Mouse (Mus musculus) skeletal muscle tissue, adult 2 months (tissue): ENCODE measurements around the gene Osm.
A peak's percentile ranks its signal among the peaks of the same experiment; 100 is the strongest.

Experiments
- DNase-seq: peaks from one replicate; pipeline ENCODE4 v3.0.0-alpha.2; 2012; ENCODE audit warnings: low read depth, low spot score

Gene Osm

DNA sequence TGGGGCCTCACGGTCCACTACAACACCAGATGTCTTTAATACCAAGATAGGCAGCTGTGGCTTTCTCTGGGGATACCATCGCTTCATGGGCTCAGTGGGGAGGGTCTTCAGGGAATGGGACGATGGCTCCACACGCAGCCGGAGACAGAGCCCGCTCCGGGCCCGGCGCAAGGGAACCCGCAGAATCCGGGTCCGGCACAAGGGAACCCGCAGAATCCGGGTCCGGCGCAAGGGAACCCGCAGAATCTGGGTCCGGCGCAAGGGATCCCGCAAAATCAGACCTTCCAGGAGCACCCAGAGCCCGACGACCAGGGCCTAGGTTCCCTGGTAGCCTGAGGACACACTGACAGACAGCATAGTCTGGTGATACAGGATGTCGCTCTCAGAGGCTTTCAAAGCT is 3.5 kb downstream of the Osm start:
- DNase-seq, result no peak

DNA sequence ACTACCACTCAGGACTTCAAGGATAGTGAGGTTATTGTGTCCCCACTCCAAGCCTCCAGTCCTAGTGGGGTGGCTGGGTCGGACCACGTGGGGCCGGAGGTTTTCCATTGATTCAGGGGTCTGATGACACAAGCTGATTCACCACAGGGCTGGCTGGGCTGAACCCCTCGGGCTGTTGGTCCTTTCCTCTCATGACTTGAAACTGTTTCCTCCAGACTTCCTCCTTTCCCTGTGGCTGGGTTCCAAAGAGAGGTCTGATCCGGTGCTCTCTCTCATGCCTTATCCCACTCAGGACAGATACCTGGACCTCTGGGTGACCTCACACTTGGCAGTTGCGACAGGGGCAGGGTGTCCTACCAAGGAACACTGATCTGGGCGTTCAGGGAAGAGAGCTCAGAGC is 3.9 kb downstream of the Osm start:
- no peak for DNase-seq

DNA sequence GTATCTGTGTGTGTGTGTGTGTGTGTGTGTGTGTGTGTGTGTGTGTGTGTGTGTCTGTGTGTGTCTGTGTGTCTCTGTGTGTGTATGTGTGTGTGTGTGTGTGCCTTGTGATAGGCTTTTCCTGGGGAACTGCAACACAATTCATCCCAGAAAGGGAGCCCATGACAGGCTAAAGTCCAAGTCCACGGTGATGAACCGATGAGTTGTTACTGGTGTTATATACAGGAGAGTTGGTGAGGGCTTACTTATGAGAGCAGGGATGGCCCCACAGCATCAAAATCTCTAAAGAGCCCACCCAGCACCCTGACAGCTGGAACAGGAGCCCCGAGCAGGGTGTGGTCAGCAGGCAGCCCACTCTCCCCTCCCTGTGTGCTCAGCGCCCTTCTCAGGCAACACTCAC is 5.0 kb downstream of the Osm start:
- DNase-seq, result no peak

DNA sequence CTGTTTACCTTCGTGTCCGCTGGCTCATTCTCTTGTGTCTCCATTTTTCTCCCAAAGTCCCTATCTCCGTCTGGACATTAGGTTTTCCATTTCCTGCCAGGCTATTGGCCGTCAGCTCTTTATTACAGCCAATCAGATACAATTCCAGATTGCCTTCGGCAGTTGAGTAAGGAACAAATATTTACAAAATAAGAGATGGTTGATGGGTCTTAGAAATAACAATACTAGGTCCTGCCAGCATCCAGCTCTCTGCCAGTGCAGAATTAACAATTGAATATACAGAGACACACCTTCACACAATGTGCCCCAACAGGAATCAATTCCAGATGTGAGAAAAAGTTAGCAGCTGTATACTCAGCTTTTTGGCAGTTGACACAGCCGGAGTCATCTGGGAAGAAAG is 9.9 kb downstream of the Osm start:
- DNase-seq, result no peak

DNA sequence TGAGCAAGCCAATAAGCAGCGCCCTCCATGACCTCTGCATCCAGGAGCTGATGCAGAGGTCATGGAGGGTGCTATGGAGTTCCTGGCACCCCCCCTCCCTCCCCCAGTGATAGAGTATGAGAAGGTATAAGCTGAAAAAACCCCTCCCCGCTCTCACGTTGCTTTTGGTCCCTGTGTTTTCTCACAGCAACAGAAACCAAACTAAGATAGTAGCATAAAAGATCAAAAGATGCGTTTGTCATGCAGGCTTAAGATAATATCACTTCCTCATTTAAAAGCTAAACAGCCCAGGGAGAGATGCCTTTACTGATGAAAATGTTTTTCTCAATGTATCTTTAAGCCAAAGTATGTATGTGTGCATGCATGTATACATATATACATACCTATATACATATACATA is 10.4 kb downstream of the Osm start:
- DNase-seq, result no peak

DNA sequence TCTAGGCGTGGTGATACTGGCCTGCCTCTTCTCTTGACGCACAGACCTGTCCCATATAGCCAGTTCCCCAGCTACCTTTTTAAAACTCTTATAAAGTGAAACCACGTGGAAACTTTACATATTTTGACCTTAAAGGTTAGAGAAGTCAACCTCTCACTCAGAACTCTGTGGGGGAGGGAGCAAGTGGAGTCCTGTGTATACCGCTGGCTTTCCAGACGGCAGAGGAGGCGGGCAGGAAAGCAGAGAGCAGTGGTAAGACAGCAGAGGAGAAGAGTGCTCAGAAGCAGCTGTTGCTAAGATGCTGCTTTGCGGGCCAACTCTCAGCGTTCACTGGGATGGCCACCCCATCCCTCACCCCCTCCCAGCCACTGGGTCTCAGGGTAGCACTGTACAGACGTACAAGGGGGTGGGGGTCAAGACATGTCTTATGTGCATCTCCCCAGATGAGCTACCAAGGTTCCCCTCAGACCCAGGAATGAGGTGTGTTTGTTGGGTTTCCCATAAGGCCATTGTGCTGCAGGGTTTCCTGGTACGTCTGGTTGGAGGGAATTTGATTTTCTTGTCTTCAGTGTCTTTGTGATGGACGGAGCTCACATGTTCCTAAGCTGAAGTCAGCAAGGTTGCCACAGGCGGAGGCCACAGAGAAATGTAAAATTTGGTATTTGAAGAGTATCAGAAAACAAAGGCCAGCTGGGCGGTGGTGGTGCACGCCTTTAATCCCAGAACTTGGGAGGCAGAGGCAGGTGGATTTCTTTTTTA is 11.2 kb downstream of the Osm start:
- DNase-seq, result no peak

DNA sequence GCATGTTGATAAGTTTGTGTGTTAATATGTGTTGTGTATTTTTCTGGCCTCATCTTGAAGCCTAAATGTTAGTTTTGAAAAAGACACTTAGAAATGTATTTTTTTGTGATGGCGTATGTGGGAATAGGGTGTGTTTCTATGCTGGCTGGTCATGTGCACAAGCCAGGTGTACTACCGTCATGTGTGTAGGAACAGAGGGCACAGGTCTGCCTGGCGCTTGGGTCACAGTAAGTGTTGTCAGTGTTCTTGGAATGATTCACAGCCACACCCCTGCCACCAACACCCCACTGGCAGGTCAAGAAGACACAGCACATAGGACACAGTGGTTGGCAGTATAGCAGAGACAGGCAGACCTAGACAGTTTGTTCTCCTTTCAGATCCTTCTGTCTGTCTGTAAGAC is 12.9 kb downstream of the Osm start:
- DNase-seq, result no peak

DNA sequence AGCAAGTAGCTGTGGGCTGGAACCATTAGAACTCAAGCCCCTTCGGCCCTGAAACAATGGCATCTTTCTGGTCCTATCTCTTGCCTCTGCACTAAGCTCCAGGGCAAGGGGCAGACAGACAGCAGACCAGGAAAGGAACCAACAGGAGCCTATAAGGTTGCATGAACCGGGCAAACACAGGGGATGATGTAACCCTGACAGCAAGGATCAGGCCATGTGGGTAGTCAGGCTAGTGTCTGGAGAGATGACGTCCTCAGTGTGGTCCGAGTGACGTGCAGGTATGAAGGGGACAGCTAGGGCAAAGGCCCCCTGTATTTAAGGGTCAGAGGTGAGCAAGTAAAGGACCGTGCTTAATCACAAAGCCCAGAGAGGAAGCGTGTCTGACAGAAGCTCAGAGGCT is 14.1 kb downstream of the Osm start:
- no peak for DNase-seq

DNA sequence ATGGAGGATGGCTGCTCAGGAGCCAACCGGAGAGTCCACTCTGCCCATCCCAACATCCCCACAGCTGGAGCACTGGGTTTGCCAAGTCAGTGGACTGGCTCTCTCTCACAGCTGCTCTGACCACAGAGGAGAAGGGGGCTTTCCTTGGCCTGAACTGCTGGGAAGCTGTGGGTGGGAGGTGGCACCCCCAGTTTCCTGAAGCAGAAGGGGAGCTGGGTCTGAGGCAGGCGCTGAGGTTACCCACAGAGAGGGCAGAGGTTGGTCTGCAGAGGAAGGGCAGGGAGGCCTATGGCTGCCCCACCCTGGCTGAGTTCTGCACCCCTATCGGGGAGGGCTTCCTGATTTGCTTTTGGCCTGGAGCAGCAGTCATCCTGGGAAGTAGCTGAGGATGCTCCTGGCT is 15.2 kb downstream of the Osm start:
- DNase-seq, result no peak

DNA sequence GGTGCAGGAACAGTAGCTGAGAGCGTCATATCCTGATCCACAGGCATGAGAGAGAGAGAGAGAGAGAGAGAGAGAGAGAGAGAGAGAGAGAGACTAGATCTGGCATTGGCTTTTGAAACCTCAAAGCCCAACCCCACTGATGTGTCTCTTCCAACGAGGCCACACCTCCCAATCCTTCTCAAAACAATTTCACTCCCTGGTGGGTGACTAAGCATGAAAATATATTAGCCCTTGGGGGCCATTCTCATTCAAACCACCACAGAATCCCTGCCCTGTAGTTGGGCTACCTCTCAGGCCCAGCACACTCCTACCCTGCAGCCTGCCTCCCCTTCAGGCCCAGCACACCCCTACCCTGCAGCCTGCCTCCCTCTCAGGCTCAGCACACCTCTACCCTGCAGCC is 16.7 kb downstream of the Osm start:
- DNase-seq, result no peak

DNA sequence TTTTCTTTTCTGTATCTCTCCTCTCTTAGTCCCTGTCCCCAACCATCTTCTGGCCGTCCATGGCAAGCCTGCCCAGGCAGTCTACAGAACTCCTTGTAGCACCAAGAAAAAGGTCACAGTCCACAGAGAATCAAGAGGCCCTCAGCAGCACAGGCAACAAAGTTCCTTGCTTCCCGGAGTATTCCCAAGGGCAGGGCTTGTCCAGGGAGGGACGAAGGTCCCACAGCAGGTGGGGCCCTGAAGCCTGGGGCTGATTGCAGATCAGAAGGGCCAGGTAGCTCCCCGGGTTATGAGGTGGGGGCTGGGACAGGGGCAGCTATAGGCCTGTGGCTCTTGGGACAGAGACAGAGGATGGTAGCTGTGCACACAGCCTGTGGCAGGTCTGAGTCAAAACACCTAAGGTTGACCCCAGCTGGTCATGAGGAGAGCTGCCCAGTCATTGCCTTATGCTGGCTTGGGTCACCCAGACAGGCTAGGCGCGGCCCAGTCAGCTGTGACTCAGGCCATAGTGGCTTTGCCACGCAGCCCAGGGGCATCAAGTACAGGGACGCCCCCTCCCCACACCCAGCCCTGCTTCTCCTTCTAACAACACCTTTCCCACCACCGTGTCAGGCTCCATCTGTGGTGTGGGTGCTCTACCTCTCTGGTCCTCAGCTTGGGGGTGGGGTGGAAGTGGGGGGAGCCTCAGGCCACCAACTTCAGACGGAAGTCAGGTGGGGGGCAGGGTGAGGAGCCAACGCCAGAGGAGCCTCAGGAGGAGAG is 20.8 kb downstream of the Osm start, which contains the start of gene Lif:
Gene Lif (plus strand): TSS at position 712 of the 762 bp plus-strand sequence.
- DNase-seq, result no peak

DNA sequence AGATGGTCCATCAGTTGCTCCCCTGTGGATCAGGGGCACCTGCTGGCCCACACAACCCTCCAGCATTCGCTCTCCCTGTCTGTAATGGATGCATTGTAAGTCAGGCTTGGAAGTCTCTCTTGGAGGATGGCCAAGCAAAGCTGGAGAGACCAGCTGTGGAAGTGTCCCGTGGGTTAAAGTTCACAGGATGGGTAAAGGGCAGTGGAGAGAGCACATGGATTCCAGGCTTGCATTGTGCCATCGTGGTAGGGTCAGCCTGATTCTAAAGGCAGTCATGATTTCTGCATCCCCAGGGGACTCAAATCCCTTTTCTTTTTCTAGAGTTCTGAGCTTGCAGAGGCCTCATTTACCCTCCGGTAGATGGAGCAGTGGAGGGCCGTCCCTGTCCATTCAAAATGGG is 21.5 kb downstream of the Osm start:
- no peak for DNase-seq

DNA sequence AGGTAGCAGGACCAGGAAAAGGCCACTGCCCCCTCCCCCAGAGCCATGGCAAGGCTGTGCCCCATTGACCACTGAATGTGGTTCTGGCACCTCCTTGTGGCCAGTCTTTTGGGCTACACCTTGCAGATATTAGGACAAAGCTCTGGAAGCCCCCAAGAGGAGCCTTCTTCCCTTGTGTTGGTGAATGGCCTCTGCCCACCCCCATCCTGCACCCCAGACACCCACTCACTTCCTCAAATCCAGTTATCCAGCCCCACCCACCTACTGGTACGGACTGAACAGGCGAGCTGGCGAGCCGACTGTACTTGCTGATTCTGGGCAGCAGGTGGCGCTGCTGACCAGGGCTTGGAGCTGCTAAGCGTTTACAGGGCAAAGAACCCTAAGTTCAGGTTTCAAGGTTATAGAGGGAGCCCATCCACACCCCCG is 22.4 kb downstream of the Osm start:
- DNase-seq, result peak; percentile 71

DNA sequence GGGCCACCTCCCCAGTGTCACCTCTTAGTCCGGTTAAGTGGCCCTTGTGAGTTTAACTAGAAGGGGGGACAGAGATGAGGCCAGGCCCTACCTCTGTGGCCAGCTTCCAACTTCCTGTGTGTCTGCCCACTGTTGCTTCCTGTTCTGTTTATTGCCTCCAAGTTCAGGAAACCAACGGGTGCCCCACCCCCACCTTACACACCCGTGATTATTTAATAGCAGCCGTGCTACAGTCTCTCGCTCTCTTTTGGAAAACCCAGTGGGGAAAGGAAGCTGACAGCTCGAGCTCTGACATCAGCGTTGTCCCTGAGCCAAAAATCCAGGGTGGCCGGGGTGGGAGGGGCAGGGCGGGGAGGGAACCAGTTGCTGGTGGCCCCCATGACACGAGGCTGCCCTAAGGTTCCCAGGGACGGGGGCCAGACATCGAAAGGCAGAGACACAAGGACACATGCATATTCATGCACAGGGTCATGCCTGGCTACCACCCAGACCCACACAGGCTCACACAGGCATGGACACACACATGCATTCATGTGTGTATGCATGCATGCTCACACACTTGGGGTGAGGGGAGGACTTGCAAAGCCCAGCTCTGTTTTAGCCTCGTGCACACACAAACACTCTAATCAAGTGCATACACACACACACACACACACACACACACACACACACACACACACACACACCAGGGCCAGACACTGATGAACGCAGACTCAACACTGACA is 24.4 kb downstream of the Osm start:
- DNase-seq, result no peak

DNA sequence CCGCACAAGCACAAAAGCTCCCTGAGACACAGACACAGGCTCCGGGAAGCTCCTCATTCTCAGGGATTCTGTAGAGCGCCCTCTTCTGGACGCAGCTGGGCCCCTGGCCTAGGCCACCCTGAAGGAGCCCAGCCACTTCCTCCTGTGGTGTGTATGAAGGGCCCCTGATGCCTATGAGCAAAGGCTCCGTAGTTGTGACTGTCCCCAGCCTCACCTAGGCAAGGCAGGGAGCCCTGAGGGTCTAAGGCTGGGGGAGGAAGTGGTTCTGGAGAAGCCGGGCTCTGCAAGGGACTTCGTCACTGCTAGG is 24.9 kb downstream of the Osm start:
- no peak for DNase-seq

DNA sequence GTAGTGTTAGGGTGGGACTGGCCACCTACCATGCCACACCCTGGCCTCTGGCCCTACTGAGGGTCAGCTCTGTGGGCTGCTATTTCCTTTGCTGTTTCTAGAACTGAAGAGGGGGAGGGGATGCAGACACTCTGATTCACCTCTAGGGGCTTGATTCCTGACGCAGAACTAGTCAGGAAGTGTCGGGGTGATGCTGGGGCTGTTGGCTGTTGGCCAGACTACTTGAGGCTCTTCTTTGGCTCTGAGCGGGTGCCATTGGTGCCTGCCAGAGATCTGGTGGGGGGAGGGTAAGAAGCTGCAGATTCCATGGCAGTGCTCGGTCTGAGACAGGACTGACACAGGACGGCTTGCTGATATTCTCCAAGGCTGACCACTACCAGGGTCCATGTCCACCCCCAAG is 25.7 kb downstream of the Osm start:
- DNase-seq, result no peak

DNA sequence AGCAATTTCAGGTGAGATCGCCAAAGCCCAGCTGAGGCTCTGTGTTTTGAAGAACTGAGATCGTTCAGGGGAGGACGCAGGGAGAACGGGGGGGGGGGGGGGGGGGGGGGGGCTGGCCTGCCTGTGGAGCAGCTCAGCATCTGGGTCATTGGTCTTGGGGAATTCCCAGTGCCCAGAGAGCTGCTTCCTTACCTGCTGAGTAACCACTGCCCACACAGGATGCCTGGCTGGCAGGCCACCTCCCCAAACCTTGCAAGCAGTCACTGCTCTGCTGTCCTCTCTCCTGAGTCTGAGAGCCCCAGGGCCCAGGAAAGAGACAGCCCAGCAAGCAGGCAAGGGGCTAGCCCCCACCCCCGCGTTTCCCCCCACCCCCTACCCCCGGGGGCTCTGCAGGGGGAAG is 26.6 kb downstream of the Osm start:
- DNase-seq, result no peak

DNA sequence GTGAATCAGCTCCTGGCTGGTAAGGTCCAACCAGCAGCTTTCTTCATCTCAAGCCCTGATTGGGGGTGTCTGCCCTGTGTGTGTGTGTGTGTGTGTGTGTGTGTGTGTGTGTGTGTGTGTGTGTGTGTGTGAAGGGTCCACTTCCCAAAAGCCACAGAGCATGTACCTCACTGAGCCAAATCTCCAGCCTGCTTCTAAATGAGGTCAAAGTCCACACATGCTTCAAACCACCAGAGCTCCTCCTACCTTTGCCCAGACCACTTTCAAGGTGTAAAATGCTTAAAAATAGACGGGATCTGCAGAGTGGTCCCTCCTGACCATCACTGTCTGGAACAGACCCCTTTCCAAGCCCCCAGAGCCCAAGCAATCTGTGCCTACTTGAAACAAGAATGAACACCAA is 27.1 kb downstream of the Osm start:
- DNase-seq, result no peak

DNA sequence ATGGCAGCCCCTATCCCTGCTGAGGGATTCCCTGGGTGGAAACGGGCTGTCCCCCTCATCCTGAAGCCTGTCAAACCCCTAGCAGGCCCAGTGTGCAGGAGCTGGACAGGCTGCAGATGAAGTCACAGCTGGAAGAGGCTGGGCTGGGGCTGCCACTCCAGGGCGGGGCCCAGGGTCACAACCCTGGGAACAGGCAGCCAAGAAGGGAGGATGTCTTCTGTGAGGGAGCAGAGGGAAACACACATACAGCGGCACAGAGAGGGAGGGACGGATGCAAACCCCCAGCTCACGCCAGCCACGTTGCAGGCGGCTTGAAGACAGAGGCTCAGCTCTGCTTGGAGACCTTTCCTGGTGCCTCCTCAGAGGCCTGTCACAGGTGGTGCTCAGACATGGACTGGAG is 27.8 kb downstream of the Osm start:
- DNase-seq, result peak; percentile 69

DNA sequence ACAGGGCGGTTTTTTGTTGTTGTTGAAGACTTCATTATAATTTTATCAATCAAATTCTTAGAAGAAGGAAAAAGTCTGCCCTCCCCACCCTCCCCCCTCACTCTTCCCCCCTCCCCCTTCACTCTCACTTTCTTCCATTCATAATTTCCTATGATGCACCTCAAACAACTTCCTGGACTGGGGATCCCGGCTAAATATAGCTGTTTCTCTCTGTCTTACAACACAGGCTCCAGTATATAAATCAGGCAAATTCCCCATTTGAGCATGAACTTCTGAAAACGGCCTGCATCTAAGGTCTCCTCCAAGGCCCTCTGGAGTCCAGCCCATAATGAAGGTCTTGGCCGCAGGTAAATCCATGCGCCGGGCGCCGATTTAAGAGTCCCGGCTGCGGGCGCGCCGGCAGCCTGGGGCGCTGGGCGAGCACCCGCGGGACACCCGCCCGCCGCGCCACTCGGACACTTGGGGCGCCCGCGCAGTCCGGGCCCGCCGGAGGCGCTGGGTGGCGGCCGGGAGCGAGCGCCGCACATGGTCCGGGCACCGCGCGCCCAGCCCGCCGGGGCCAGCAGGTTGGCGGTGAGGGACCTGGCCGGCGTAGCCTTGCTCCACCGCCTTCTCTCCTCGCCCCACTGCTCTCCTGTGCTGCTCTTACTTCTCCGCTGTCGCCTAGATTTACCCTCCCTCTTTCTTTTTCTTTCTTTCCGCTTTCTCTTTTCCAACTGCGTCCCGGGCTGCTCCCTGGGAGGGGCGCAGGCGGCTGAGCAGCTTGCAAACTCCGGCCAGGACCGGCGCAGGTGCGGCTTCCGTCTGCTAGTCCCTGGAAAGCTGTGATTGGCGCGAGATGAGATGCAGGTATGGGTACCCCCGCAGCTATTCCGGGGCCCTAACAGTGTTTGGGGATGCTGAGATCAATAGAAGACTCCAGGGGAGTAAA is 30.3 kb downstream of the Osm start:
- no peak for DNase-seq

DNA sequence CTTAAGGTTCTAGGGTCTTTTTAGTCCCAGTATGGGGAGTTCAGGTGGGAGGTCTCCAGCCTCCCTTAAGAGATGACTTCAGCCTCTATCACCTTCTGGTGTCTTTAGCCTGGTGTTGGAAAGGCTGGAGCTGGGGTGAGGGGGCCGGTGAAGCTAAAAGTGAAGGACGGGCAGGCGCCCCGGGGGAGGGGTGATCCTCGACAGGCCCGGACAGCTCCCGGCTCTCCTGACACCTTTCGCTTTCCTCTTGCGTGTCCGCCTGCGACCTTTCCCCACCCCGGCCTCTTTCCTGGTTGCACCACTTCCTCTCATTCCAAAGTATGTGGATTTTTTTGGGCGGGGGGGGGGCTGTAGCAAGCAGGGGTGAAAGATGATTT is 31.0 kb downstream of the Osm start:
- no peak for DNase-seq

DNA sequence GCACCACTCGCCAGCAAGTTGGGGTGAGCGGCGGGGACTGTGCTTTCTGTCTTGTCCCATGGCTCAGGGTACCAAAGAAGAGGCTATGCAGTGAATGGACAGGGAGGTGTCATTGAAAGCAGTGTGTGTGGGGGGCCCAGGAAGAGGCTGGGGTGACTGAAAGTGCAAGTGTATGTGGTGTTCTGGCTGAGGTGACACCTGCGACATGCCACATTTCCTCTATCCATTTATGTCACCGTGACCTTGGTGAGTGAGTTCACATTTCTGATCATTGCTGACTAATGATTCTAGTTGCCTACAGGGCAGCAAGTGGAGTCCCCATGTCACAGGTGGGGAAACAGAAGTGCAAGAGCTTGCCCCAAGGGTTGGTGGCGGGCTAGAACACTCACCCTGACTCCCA is 32.3 kb downstream of the Osm start:
- no peak for DNase-seq
